Mouse (Mus musculus): ENCODE results near the gene Apobec3. TPM values are rescaled to one million over a fixed set of nuclear protein-coding genes. Genes with fewer than 3 reads are reported as not detected.

Gene Apobec3
- polyA plus RNA-seq, 1 experiment from 2014 or later: 19.8 TPM

DNA sequence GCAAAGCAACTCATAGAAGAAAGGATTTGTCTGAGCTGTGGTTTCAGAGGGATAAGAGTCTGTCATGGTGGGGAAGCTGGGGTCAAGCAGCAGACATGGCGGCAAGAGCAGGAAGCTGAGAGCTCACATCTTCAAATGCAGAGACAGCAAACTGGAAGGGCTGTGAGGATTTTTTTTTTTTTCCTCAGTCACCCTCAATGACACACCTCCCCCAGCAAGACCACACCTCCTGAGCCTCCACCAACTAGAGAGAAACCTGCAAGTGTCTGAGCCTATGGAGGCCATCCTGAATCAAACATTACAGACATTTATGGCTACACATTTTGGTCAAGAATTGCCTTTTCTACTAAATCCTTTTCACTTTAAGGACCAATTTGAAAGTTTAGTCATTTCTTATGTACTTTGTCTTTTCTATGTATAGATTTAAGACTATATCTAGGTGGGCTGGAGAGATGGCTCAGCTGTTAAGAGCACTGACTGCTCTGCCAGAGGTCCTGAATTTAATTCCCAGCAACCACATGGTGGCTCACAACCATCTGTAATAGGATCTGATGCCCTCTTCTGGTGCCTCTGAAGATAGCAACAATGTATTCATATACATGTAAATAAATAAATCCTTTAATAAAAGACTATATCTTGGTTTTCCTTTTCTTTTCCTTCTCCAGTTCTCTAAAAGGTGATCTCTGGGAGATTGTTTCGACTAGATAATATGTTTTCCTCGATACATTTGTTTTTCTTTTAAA is 24.0 kb upstream of the Apobec3 start:
- peak; percentile 19; the same call in 1 of the 2 replicates for TF ChIP-seq CTCF (IDR thresholded peaks at IDR 0.05; ENCODE audit: low read depth)
- H3K27ac ChIP-seq (ENCODE audit: low read depth): no peak overlapping the region
- H3K9me3 ChIP-seq (ENCODE audit: low read depth, low read length): no peaks in the 10 kb centered on the region; the same call in 1 of the 2 replicates
- no peak overlapping the region for H3K4me2 ChIP-seq
- no peaks in the 10 kb centered on the region for H3K4me1 ChIP-seq (ENCODE audit: insufficient read depth)
- ATAC-seq (ENCODE audit: insufficient read depth): no peak
- no peak overlapping the region for H3K4me3 ChIP-seq (ENCODE audit: low read depth, low read length)
- no peak for DNase-seq
- no peak overlapping the region for H3K9ac ChIP-seq
- 79% methylated on average over 3 of the region's 3 CpGs for WGBS
- no peaks in the 10 kb centered on the region for H3K36me3 ChIP-seq (ENCODE audit: insufficient read depth)
- no peaks in the 10 kb centered on the region for H3K27me3 ChIP-seq (ENCODE audit: insufficient read depth, low read length)

DNA sequence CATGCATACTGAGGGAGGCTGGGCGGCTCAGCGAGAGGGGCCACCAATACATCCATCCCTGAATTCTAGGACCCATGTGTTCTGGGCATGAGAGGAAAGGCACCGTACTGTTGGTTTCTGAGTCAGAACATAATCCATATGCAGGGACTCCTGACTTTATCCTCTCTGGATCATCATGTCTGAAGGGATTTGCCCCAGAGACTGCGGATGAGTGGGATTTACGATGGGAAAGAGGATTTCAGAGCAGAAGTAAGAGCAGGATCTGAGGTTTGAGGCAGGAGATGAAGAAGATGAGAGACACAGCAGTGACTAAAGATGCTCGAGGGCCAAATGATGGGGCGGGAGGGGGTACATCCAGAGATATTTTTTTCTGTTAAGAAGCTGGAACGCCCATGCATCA is 17.9 kb upstream of the Apobec3 start:
- TF ChIP-seq CTCF (IDR thresholded peaks at IDR 0.05; ENCODE audit: low read depth): no peak
- Histone ChIP-seq H3K9me3 (ENCODE audit: low read depth, low read length) (no peaks in the 10 kb centered on the region), H3K36me3 (ENCODE audit: insufficient read depth) (no peaks in the 10 kb centered on the region), H3K4me3 (ENCODE audit: low read depth, low read length) (no peak overlapping the region), H3K4me1 (ENCODE audit: insufficient read depth) (no peaks in the 10 kb centered on the region), H3K9ac (no peak overlapping the region), H3K4me2 (no peak overlapping the region), H3K27me3 (ENCODE audit: insufficient read depth, low read length) (no peaks in the 10 kb centered on the region), H3K27ac (ENCODE audit: low read depth) (no peak overlapping the region)
- DNase-seq: no peak
- WGBS: 86% methylated on average over 8 of the region's 8 CpGs
- no peak for ATAC-seq (ENCODE audit: insufficient read depth)

DNA sequence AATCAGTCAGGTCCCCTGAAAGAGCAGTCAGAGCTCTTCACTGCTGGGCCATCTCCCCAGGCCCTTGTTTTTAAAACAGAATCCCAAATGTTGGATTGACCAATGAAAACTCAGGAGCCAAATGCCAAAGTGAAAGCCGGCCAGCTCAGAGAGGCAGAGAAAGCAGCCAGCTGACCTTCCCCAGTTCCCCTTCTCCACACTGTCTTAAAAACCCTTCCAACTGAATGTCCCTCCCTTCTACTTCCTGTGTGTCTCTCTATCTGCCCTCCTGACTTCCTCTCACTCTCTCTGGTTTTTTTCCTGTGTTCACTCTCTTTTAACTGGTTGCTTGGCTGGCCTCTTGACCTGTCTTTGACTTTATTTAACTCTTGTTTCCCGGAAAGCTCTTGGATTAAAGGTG is 17.5 kb upstream of the Apobec3 start:
- H3K4me1 ChIP-seq (ENCODE audit: insufficient read depth): no peaks in the 10 kb centered on the region
- no peaks in the 10 kb centered on the region for H3K27me3 ChIP-seq (ENCODE audit: insufficient read depth, low read length)
- WGBS: 48% methylated on average over 2 of the region's 2 CpGs
- H3K4me3 ChIP-seq (ENCODE audit: low read depth, low read length): no peak overlapping the region
- H3K9me3 ChIP-seq (ENCODE audit: low read depth, low read length): no peaks in the 10 kb centered on the region
- H3K27ac ChIP-seq (ENCODE audit: low read depth): no peak overlapping the region
- TF ChIP-seq CTCF (IDR thresholded peaks at IDR 0.05; ENCODE audit: low read depth): no peak
- no peaks in the 10 kb centered on the region for H3K36me3 ChIP-seq (ENCODE audit: insufficient read depth)
- no peak overlapping the region for H3K4me2 ChIP-seq
- H3K9ac ChIP-seq: no peak overlapping the region
- ATAC-seq (ENCODE audit: insufficient read depth) (no peak), DNase-seq (no peak)

DNA sequence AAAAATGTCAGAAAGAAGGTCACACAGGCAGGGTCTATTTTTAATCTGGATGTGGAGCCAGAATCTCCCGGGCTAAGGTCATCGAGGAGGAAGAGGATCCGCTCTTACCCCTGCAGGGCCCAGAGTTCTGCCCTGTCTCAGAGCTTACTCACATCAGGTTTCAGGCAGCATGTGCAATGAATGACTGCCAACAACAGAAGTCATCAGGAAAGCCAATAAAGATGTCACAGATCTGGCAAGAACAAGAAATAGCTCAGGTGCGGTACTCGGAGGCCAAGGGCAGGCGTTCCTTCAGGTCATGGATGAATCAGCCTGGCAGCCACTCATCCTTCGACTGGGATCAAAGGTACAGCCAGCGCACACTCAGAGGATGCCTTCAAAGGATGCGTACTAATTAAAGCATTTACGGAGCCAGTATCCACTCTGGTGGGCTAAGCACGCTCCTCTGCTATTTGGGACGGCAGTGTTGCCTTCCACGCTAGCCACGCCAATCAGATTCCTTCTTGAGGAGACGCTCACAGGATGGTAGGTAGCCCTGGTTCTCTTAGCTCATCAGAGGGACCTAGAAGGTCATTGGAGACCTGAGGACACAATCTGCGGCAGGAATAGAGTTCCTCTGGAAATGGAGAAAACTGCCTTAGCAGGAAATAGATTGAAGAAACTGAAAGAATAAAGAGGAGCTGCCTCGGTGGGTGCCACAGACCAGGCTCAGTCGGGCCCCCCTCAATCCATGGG is 16.0 kb upstream of the Apobec3 start:
- Histone ChIP-seq H3K4me1 (ENCODE audit: insufficient read depth) (peaks cover 3% of the 10 kb centered on the region; the same call in 1 of the 2 replicates), H3K9me3 (ENCODE audit: low read depth, low read length) (no peaks in the 10 kb centered on the region), H3K27ac (ENCODE audit: low read depth) (no peak overlapping the region), H3K9ac (no peak overlapping the region), H3K27me3 (ENCODE audit: insufficient read depth, low read length) (no peaks in the 10 kb centered on the region), H3K4me2 (no peak overlapping the region), H3K36me3 (ENCODE audit: insufficient read depth) (no peaks in the 10 kb centered on the region), H3K4me3 (ENCODE audit: low read depth, low read length) (no peak overlapping the region)
- DNase-seq: no peak
- no peak for TF ChIP-seq CTCF (IDR thresholded peaks at IDR 0.05; ENCODE audit: low read depth)
- WGBS: 89% methylated on average over 18 of the region's 18 CpGs
- ATAC-seq (ENCODE audit: insufficient read depth): no peak

DNA sequence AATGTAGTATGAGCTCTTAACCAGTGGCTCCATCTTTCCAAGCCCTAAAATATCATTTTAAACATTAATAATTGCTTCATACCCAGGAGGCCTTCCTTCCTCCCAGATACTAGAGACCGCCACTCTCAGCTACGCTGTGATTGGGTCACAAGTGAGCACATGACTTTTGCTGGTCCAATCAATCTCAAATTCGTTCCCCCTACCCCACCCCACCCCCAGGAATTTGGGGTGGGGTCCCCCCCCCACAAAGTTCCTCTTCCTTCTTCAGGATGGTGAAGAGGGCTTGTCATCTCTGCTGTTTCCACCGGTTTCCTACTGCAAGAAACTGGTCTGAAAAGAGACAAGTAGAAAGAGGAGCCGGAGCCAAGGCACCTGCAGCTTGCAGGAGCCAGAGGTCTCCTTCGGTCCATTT is 12.7 kb upstream of the Apobec3 start:
- ATAC-seq (ENCODE audit: insufficient read depth) (peak; percentile 29), DNase-seq (peak; percentile 66)
- Histone ChIP-seq H3K27me3 (ENCODE audit: insufficient read depth, low read length) (peaks cover 3% of the 10 kb centered on the region; the same call in 1 of the 2 replicates), H3K9ac (no peak overlapping the region), H3K27ac (ENCODE audit: low read depth) (peak overlapping the region; percentile 96), H3K36me3 (ENCODE audit: insufficient read depth) (no peaks in the 10 kb centered on the region), H3K4me3 (ENCODE audit: low read depth, low read length) (no peak overlapping the region), H3K9me3 (ENCODE audit: low read depth, low read length) (no peaks in the 10 kb centered on the region), H3K4me2 (peak overlapping the region; percentile 37), H3K4me1 (ENCODE audit: insufficient read depth) (peaks cover 6% of the 10 kb centered on the region; the same call in 1 of the 2 replicates)
- no peak for TF ChIP-seq CTCF (IDR thresholded peaks at IDR 0.05; ENCODE audit: low read depth)
- WGBS: 39% methylated on average over 6 of the region's 6 CpGs

DNA sequence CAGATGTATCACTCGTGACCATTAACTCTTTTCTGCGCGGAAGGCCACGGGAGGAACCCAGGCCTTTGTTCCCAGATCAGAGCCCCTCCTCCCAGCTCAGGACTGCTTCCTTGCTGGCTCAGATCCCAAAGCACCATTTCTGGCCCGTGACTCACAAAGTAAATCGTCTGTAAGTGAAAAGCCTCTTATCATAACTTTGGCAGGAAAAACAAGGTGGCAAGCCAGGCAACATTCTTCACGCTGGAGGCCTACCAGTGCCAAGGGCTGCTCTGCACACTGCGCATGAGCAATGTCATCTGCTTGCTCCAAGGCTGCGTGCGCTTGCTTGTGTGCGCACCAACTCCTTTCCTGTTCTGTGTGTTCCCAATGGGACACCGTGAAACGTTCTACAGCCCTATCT is 12.1 kb upstream of the Apobec3 start:
- DNase-seq (peak; percentile 96), ATAC-seq (ENCODE audit: insufficient read depth) (peak; percentile 87)
- 9% methylated on average over 13 of the region's 13 CpGs for WGBS
- Histone ChIP-seq H3K4me2 (peak overlapping the region; percentile 37), H3K4me3 (ENCODE audit: low read depth, low read length) (no peak overlapping the region), H3K4me1 (ENCODE audit: insufficient read depth) (peaks cover 6% of the 10 kb centered on the region; the same call in 1 of the 2 replicates), H3K27ac (ENCODE audit: low read depth) (peak overlapping the region; percentile 96), H3K36me3 (ENCODE audit: insufficient read depth) (no peaks in the 10 kb centered on the region), H3K9me3 (ENCODE audit: low read depth, low read length) (no peaks in the 10 kb centered on the region), H3K27me3 (ENCODE audit: insufficient read depth, low read length) (peaks cover 3% of the 10 kb centered on the region; the same call in 1 of the 2 replicates), H3K9ac (no peak overlapping the region)
- TF ChIP-seq CTCF (IDR thresholded peaks at IDR 0.05; ENCODE audit: low read depth): no peak

DNA sequence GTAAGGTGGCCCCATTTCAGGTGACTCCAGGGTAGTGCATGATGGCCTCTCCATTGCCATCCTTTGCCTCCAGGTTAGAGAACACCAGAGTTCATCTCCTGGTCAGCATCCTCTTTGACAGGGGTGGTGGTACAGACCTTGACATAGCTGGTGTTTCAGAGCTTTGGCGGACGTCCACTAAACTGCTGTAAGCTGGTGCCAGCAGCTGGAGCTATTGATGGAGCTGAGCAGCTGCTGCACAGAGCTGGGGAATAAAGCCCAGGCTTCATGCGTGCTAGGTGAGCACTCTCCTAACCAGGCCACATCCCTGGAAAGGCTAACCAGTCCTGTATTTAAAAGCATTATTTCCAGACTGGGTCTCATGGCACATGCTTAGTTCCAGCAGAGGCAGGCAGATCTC is 11.0 kb upstream of the Apobec3 start:
- H3K4me3 ChIP-seq (ENCODE audit: low read depth, low read length): no peak overlapping the region
- H3K9me3 ChIP-seq (ENCODE audit: low read depth, low read length): no peaks in the 10 kb centered on the region
- H3K4me1 ChIP-seq (ENCODE audit: insufficient read depth): peaks cover 6% of the 10 kb centered on the region; the same call in 1 of the 2 replicates
- peaks cover 3% of the 10 kb centered on the region; the same call in 1 of the 2 replicates for H3K27me3 ChIP-seq (ENCODE audit: insufficient read depth, low read length)
- ATAC-seq (ENCODE audit: insufficient read depth) (no peak), DNase-seq (peak; percentile 26)
- no peak overlapping the region for H3K4me2 ChIP-seq
- 68% methylated on average over 3 of the region's 3 CpGs for WGBS
- H3K27ac ChIP-seq (ENCODE audit: low read depth): no peak overlapping the region
- H3K36me3 ChIP-seq (ENCODE audit: insufficient read depth): no peaks in the 10 kb centered on the region
- no peak for TF ChIP-seq CTCF (IDR thresholded peaks at IDR 0.05; ENCODE audit: low read depth)
- no peak overlapping the region for H3K9ac ChIP-seq

All from lung, embryonic 14.5 days (tissue).